Mouse (Mus musculus) stomach, postnatal 0 days (tissue): ENCODE measurements at regions not wholly inside any gene's neighbourhood (a gene's known extent, or its start where the extent isn't known, plus 50 kb on each side); places are given as distances from the start of the nearest gene placed in this dataset.

Source experiments
- CTCF ChIP-seq: IDR thresholded peaks from 2 replicates; pipeline ENCODE4 v1.5.1; 2016; ENCODE audit warnings: antibody characterized with exemption, low read depth, mild to moderate bottlenecking, moderate library complexity
- EP300 ChIP-seq: optimal IDR thresholded peaks from 2 replicates; pipeline ENCODE3; 2016; ENCODE audit warnings: antibody characterized with exemption

GRCm38 (mm10) chr14:88264771-88265170, 206.4 kb downstream of the Pcdh20 start:
- no peak for TF ChIP-seq CTCF
- no peak for TF ChIP-seq EP300
